8 mouse cellular contexts compared by ENCODE assay signal in the genomic region with DNA sequence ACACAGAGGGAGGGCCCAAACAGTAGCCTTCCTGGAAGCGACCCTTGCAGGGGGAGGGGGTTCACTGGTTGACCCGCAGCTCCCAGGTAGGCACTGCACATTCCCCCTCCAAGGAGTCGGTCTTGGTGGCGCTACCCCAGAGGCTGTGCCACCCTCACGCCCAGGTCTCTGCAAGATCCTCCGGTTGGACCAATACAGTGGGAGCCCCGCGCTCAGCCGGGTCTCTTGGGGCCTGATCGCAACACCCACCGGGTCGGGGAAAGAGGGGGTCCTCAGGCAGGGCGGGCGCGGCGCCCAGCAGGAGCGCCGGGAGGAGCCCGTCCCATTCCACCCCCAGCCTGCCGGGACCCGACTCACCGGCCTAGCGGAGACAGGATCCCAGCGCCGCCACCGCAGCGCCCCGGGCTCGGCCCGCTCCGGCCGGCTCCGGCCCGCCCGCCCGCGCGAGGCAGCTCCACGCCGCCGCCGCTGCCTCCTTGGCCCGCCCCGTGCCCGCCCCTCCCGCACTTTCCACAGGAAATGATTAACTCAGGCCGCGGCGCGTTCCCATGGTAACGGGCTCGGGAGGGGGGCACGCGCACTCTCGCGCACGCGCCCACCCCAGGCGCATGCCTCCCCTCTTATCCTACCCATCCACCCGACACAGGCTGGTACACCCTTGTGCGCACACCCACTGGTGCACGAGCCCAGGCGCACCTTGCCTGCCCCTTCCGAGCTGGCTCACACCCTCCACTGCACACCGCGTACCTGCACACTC.
A peak's percentile ranks its signal among the peaks of the same experiment; 100 is the strongest.
DNase-seq lines count a peak whose midpoint lies in the region; ATAC-seq and TF ChIP-seq lines count a peak whose summit lies in the region.

No protein-coding gene starts in this region.

- peak overlapping the region; percentile 85 for H3K9ac ChIP-seq in intestine, postnatal 0 days (ENCODE audit: low read depth, low read length)

- H3K4me1 ChIP-seq in intestine, postnatal 0 days (replicated peaks; ENCODE audit: control insufficient read depth, insufficient read depth, low read length): peaks cover 31% of the 10 kb centered on the region

- no peak for TF ChIP-seq CTCF in intestine, postnatal 0 days (IDR thresholded peaks at IDR 0.05; ENCODE audit: low read depth)

- H3K36me3 ChIP-seq in intestine, postnatal 0 days (ENCODE audit: control insufficient read depth, insufficient read depth): no peaks in the 10 kb centered on the region

- peak overlapping the region; percentile 96 for H3K27ac ChIP-seq in intestine, postnatal 0 days (ENCODE audit: low read depth, low read length)

- H3K9me3 ChIP-seq in intestine, postnatal 0 days (ENCODE audit: control insufficient read depth): no peaks in the 10 kb centered on the region

- DNase-seq in adrenal gland, adult 2 months: peak; percentile 87
- DNase-seq in embryo, embryonic 11 days: peak; percentile 82
- peak; percentile 86 to 87 for DNase-seq in left cerebral cortex, postnatal 36 days (ENCODE audit: low spot score in 2 of 2)
- peak; percentile 68 for DNase-seq in mesoderm, embryonic 11.5 days (ENCODE audit: low read depth, low spot score)
- peak; percentile 48 for DNase-seq in skeletal muscle tissue, adult 2 months (ENCODE audit: low read depth, low spot score)

- under 1% methylated on average over 56 of the region's 66 CpGs for WGBS in intestine, postnatal 0 days

- intact Hi-C loops in left cerebral cortex, postnatal 36 days (cut with DNase I): no loop called here

- no peaks in the 10 kb centered on the region for H3K27me3 ChIP-seq in intestine, postnatal 0 days (replicated peaks; ENCODE audit: control insufficient read depth, insufficient read depth, low read length)

- H3K4me3 ChIP-seq in intestine, postnatal 0 days (ENCODE audit: low read depth, low read length): peak overlapping the region; percentile 64

- peak; percentile 63 for ATAC-seq in granulocyte monocyte progenitor cell, adult 5-6 weeks (replicated peaks; ENCODE audit: poor library complexity, severe bottlenecking)
- peak; percentile 17; the same call in 1 of the 2 replicates for ATAC-seq in intestine, postnatal 0 days
- ATAC-seq in monocyte, adult 5-6 weeks (replicated peaks; ENCODE audit: insufficient number of reproducible peaks, low FRiP score, low TSS enrichment, poor library complexity, severe bottlenecking): no peak; the same call in 1 of the 2 replicates

- H3K4me2 ChIP-seq in intestine, postnatal 0 days (replicated peaks; ENCODE audit: low read depth): peak overlapping the region; percentile 96
